Mouse (Mus musculus): ENCODE measurements around the gene Dab1. TPM values are rescaled to one million over a fixed set of nuclear protein-coding genes. Genes with fewer than 3 reads are reported as not detected.
A peak's percentile ranks its signal among the peaks of the same experiment; 100 is the strongest.

The Dab1 gene
- polyA plus RNA-seq, 1 experiment from 2014 or later = 1.3 TPM

DNA sequence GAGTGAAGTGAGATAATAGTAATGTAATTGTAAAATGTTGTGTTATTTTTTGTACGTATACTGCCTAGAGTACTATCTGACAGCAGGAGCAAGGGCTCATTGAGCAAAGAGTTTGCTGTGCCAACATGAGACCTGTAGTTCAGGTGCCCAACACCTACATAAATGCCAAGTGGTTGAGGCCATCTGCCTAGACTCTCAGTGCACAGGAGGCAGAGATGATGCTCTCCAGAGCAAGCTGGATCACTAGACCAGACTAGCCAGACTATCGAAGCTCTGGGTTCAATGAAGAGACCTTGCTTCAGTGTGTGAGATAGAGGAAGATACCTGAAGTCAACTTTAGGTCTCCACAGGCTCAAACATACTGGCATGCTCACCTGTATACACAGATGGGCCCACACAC is 799.2 kb downstream of the Dab1 start:
- ATAC-seq (ENCODE audit: low read depth) = no peak
- Histone ChIP-seq H3K4me1 (ENCODE audit: control insufficient read depth, low read depth, low read length) (no peaks in the 10 kb centered on the region), H3K9me3 (replicated peaks; ENCODE audit: control insufficient read depth, low read length) (no peaks in the 10 kb centered on the region), H3K4me3 (ENCODE audit: low read depth, low read length) (no peak overlapping the region), H3K4me2 (ENCODE audit: low read depth, low read length) (no peak overlapping the region), H3K36me3 (ENCODE audit: control insufficient read depth, insufficient read depth) (no peaks in the 10 kb centered on the region), H3K27ac (ENCODE audit: low read length) (no peak overlapping the region), H3K9ac (ENCODE audit: low read depth, low read length) (no peak overlapping the region), H3K27me3 (ENCODE audit: control insufficient read depth, insufficient read depth, low read depth, low read length) (no peaks in the 10 kb centered on the region)
- 67% methylated on average over 2 of the region's 2 CpGs for WGBS (ENCODE audit: insufficient replicate concordance)

DNA sequence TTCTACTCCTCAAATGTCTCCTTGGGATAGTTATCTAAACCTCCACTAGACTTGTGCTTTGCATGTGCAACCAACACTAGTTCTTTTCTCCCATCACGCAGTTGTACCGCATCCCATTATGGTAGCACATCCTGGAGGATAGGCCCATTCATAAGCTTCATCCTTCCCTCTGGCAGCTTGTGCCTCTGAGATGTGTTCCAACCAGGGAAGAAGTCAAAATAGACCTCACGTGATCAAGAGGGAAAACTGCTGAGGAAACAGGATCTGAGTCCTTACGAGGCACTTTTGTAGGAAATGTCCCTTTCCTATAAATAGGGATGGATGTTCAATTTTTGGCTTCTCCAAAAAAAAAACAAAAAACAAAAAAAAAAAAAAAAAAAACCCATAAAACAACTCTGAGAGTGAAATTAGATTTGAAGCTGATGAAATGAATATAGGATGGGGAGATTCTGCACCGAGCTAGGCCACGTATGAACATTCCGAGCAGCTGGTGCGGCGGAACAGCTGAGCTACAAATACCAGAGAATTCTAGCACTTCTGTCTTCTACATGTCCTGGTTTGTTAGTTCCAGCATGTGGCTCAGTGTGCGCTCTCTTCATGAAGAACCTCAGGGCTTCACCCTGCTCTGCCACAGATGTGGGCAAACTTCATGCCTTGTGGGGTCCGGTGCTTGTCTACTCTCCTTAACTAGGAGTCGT is 802.0 kb downstream of the Dab1 start:
- ATAC-seq (ENCODE audit: low read depth) = no peak
- Histone ChIP-seq H3K4me3 (ENCODE audit: low read depth, low read length) (no peak overlapping the region), H3K27ac (ENCODE audit: low read length) (no peak overlapping the region), H3K36me3 (ENCODE audit: control insufficient read depth, insufficient read depth) (no peaks in the 10 kb centered on the region), H3K9me3 (replicated peaks; ENCODE audit: control insufficient read depth, low read length) (no peaks in the 10 kb centered on the region), H3K4me1 (ENCODE audit: control insufficient read depth, low read depth, low read length) (no peaks in the 10 kb centered on the region), H3K4me2 (ENCODE audit: low read depth, low read length) (no peak overlapping the region), H3K27me3 (ENCODE audit: control insufficient read depth, insufficient read depth, low read depth, low read length) (no peaks in the 10 kb centered on the region), H3K9ac (ENCODE audit: low read depth, low read length) (no peak overlapping the region)
- WGBS (ENCODE audit: insufficient replicate concordance) = 76% methylated on average over 12 of the region's 12 CpGs

DNA sequence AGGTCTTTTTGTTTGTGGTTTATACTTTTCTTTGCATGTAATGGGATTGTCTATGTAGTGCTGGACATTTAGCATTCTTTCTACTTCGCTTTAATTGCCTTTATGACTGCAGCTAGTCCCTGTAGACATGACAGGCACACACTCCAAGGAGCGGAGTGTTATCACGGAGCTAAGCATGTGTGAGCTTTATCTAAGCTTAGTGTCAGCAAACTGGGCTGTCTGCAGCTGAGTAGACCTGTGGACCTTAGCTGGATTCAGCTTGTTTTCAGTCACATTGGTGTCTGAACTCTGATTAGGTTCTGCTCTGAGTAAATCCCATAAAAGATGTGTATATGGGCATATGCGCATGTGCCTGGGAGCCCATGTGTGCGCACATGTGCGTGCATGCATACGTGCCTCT is 810.0 kb downstream of the Dab1 start:
- H3K4me1 ChIP-seq (ENCODE audit: control insufficient read depth, low read depth, low read length) = no peaks in the 10 kb centered on the region
- no peaks in the 10 kb centered on the region for H3K27me3 ChIP-seq (ENCODE audit: control insufficient read depth, insufficient read depth, low read depth, low read length)
- no peak overlapping the region for H3K9ac ChIP-seq (ENCODE audit: low read depth, low read length)
- H3K9me3 ChIP-seq (replicated peaks; ENCODE audit: control insufficient read depth, low read length) = no peaks in the 10 kb centered on the region
- no peak overlapping the region for H3K4me3 ChIP-seq (ENCODE audit: low read depth, low read length)
- H3K4me2 ChIP-seq (ENCODE audit: low read depth, low read length) = no peak overlapping the region
- H3K27ac ChIP-seq (ENCODE audit: low read length) = no peak overlapping the region
- WGBS (ENCODE audit: insufficient replicate concordance) = 80% methylated on average over 7 of the region's 7 CpGs
- H3K36me3 ChIP-seq (ENCODE audit: control insufficient read depth, insufficient read depth) = no peaks in the 10 kb centered on the region
- ATAC-seq (ENCODE audit: low read depth) = no peak

DNA sequence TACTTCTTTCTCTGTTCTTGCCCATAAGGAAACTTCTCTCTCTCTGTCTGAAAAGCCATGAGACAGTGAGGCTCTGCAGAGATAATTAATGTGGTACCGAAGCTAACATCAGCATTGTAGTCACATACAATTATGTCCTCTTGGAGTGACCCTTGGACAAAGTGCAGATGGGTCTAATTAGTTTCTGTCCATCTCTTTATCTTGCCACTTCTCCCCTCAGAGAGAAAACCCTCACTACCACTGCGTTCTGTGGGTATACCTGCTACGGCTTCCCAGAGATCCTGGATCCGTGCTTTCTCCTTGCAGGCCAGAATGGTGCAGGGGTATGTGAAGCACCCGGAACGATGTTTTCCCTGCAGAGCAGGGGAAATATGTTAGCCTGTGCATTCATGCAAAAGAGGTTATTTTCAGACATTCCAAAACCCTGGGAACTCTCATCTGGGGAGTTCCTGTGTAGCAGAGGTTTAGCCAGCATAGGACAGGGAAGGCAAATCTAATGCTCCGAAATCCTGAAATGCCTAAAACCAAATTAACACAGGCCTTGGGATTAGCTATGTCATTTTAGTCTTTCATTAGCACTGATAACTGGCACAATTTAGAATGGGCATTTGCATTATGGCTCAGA is 812.2 kb downstream of the Dab1 start:
- no peak overlapping the region for H3K9ac ChIP-seq (ENCODE audit: low read depth, low read length)
- H3K36me3 ChIP-seq (ENCODE audit: control insufficient read depth, insufficient read depth) = no peaks in the 10 kb centered on the region
- WGBS (ENCODE audit: insufficient replicate concordance) = 73% methylated on average over 7 of the region's 7 CpGs
- no peak overlapping the region for H3K4me3 ChIP-seq (ENCODE audit: low read depth, low read length)
- no peak overlapping the region for H3K4me2 ChIP-seq (ENCODE audit: low read depth, low read length)
- H3K27ac ChIP-seq (ENCODE audit: low read length) = no peak overlapping the region
- no peak for ATAC-seq (ENCODE audit: low read depth)
- no peaks in the 10 kb centered on the region for H3K9me3 ChIP-seq (replicated peaks; ENCODE audit: control insufficient read depth, low read length)
- no peaks in the 10 kb centered on the region for H3K4me1 ChIP-seq (ENCODE audit: control insufficient read depth, low read depth, low read length)
- no peaks in the 10 kb centered on the region for H3K27me3 ChIP-seq (ENCODE audit: control insufficient read depth, insufficient read depth, low read depth, low read length)

DNA sequence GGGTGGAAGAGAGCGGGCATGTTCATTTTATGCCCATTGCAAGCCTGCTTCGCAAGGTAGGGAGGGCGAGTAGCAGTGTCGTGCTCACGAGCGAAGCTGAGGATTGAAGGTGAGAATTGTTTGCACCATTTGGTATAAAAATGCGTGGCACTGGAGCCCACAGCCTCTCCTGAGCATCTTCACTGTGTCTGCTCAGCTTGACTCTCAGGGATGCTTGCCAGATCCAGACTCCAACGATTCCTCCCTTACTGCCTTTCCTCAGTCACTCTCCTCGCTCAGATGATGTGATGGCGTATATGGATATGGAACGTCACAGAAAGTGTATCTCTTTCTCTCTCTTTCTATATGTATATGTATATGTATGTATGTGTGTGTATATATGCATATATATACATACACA is 813.0 kb downstream of the Dab1 start:
- Histone ChIP-seq H3K4me1 (ENCODE audit: control insufficient read depth, low read depth, low read length) (no peaks in the 10 kb centered on the region), H3K36me3 (ENCODE audit: control insufficient read depth, insufficient read depth) (no peaks in the 10 kb centered on the region), H3K4me2 (ENCODE audit: low read depth, low read length) (no peak overlapping the region), H3K27me3 (ENCODE audit: control insufficient read depth, insufficient read depth, low read depth, low read length) (no peaks in the 10 kb centered on the region), H3K27ac (ENCODE audit: low read length) (no peak overlapping the region), H3K9me3 (replicated peaks; ENCODE audit: control insufficient read depth, low read length) (no peaks in the 10 kb centered on the region), H3K4me3 (ENCODE audit: low read depth, low read length) (no peak overlapping the region), H3K9ac (ENCODE audit: low read depth, low read length) (no peak overlapping the region)
- ATAC-seq (ENCODE audit: low read depth) = no peak
- 76% methylated on average over 11 of the region's 11 CpGs for WGBS (ENCODE audit: insufficient replicate concordance)

DNA sequence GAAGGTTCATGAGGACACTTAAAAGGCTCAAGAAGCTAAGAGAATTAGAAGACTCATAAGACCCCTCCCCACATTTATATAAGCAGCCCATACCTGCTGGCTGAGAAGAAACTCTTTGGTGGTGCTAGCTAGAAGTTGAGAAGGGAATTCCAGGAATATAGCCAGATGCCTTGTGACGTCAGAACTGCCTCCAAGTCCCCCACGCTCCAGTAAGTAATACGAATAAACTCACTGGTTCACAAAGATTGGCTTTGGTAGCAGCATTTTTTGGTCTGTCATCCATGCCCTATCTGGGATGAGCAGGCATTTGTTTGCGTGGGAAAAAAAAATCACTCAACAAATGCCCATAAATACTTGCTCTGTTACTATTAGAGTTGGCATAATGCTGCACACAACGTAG is 816.6 kb downstream of the Dab1 start:
- no peak overlapping the region for H3K9ac ChIP-seq (ENCODE audit: low read depth, low read length)

DNA sequence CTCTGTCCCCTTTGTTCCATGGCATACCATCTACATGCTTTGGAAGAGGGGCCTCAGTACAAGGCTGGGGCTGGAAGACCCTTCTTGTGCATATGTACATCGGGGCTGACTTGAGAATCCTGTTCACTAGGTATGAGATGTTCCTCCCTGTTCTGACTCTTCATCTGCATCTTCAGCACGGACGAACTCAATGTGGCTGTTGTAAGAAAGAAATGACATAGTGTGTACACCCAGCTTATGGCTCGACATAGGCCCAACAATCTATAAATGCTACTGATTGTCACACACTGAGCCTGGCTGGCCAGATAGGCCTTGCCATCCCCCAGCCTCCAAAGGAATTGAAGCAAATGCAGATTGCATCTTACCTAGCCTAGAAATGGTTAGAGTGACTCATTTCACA is 817.3 kb downstream of the Dab1 start:
- Histone ChIP-seq H3K9ac (ENCODE audit: low read depth, low read length) (no peak overlapping the region), H3K27me3 (ENCODE audit: control insufficient read depth, insufficient read depth, low read depth, low read length) (no peaks in the 10 kb centered on the region), H3K4me2 (ENCODE audit: low read depth, low read length) (no peak overlapping the region), H3K4me3 (ENCODE audit: low read depth, low read length) (no peak overlapping the region), H3K27ac (ENCODE audit: low read length) (no peak overlapping the region), H3K9me3 (replicated peaks; ENCODE audit: control insufficient read depth, low read length) (no peaks in the 10 kb centered on the region), H3K4me1 (ENCODE audit: control insufficient read depth, low read depth, low read length) (no peaks in the 10 kb centered on the region), H3K36me3 (ENCODE audit: control insufficient read depth, insufficient read depth) (no peaks in the 10 kb centered on the region)
- 59% methylated on average over 4 of the region's 4 CpGs for WGBS (ENCODE audit: insufficient replicate concordance)
- ATAC-seq (ENCODE audit: low read depth) = no peak

More for the DNA sequence above, 816.6 kb downstream of the Dab1 start:
- H3K9me3 ChIP-seq (replicated peaks; ENCODE audit: control insufficient read depth, low read length) = no peaks in the 10 kb centered on the region
- H3K4me3 ChIP-seq (ENCODE audit: low read depth, low read length) = no peak overlapping the region
- no peak for ATAC-seq (ENCODE audit: low read depth)
- no peak overlapping the region for H3K4me2 ChIP-seq (ENCODE audit: low read depth, low read length)
- H3K27ac ChIP-seq (ENCODE audit: low read length) = no peak overlapping the region
- no peaks in the 10 kb centered on the region for H3K4me1 ChIP-seq (ENCODE audit: control insufficient read depth, low read depth, low read length)
- no peaks in the 10 kb centered on the region for H3K36me3 ChIP-seq (ENCODE audit: control insufficient read depth, insufficient read depth)
- H3K27me3 ChIP-seq (ENCODE audit: control insufficient read depth, insufficient read depth, low read depth, low read length) = no peaks in the 10 kb centered on the region
- WGBS (ENCODE audit: insufficient replicate concordance) = 68% methylated on average over 5 of the region's 5 CpGs

DNA sequence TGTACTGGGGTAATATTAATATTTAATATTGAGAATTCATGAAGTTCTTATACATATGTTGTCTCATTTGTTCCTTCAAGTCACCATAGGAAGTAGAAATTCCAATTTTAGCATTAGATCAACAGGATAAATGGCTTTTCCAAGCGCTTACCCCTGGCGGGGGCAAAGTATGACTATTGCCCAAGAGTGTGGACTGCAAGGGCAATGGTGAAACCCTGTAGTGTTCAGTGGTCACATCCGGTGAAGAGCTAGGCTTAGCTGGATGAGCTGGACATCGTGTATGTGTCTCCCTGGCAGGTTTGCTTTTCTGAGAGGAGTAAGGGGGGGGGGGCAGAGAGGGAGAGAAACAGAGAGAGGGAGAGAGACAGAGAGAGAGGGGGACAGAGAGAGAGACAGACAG is 819.6 kb downstream of the Dab1 start:
- Histone ChIP-seq H3K4me2 (ENCODE audit: low read depth, low read length) (no peak overlapping the region), H3K27ac (ENCODE audit: low read length) (no peak overlapping the region), H3K4me1 (ENCODE audit: control insufficient read depth, low read depth, low read length) (no peaks in the 10 kb centered on the region), H3K36me3 (ENCODE audit: control insufficient read depth, insufficient read depth) (no peaks in the 10 kb centered on the region), H3K9me3 (replicated peaks; ENCODE audit: control insufficient read depth, low read length) (no peaks in the 10 kb centered on the region), H3K9ac (ENCODE audit: low read depth, low read length) (no peak overlapping the region), H3K4me3 (ENCODE audit: low read depth, low read length) (no peak overlapping the region), H3K27me3 (ENCODE audit: control insufficient read depth, insufficient read depth, low read depth, low read length) (no peaks in the 10 kb centered on the region)
- WGBS (ENCODE audit: insufficient replicate concordance) = 51% methylated on average over 4 of the region's 4 CpGs
- ATAC-seq (ENCODE audit: low read depth) = peak; percentile 59; the same call in 1 of the 2 replicates

DNA sequence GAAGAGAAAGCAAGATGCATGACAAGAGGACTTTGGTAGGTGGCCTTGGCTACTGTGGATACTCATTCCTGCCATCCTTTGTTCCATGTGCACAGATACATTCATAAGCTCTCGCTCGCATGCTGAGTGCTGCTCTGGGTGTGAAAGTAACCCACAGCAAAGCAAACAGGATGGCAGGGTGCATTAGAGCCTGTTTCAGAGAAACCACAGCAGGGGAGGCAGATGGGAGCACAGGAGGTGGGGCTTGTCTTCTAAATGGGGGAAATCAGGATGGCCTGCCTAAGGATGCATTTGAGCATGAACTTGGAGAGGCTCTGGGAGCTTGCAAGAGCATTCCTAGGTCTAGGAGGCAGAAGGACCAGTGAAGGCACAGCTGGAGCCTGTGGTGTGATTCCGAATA is 820.5 kb downstream of the Dab1 start:
- Histone ChIP-seq H3K4me2 (ENCODE audit: low read depth, low read length) (no peak overlapping the region), H3K4me1 (ENCODE audit: control insufficient read depth, low read depth, low read length) (no peaks in the 10 kb centered on the region), H3K27ac (ENCODE audit: low read length) (no peak overlapping the region), H3K9ac (ENCODE audit: low read depth, low read length) (no peak overlapping the region), H3K4me3 (ENCODE audit: low read depth, low read length) (no peak overlapping the region), H3K9me3 (replicated peaks; ENCODE audit: control insufficient read depth, low read length) (no peaks in the 10 kb centered on the region), H3K36me3 (ENCODE audit: control insufficient read depth, insufficient read depth) (no peaks in the 10 kb centered on the region), H3K27me3 (ENCODE audit: control insufficient read depth, insufficient read depth, low read depth, low read length) (no peaks in the 10 kb centered on the region)
- no peak for ATAC-seq (ENCODE audit: low read depth)
- WGBS (ENCODE audit: insufficient replicate concordance) = 64% methylated on average over 3 of the region's 3 CpGs

Data from liver, embryonic 16.5 days (tissue).